Mouse (Mus musculus) heart, postnatal 4 days (tissue): ENCODE measurements at regions not wholly inside any gene's neighbourhood (a gene's known extent, or its start where the extent isn't known, plus 50 kb on each side); places are given as distances from the start of the nearest gene placed in this dataset.

Experiments
- DNase-seq: peaks from one replicate; pipeline ENCODE4 v3.0.0; 2021

DNA sequence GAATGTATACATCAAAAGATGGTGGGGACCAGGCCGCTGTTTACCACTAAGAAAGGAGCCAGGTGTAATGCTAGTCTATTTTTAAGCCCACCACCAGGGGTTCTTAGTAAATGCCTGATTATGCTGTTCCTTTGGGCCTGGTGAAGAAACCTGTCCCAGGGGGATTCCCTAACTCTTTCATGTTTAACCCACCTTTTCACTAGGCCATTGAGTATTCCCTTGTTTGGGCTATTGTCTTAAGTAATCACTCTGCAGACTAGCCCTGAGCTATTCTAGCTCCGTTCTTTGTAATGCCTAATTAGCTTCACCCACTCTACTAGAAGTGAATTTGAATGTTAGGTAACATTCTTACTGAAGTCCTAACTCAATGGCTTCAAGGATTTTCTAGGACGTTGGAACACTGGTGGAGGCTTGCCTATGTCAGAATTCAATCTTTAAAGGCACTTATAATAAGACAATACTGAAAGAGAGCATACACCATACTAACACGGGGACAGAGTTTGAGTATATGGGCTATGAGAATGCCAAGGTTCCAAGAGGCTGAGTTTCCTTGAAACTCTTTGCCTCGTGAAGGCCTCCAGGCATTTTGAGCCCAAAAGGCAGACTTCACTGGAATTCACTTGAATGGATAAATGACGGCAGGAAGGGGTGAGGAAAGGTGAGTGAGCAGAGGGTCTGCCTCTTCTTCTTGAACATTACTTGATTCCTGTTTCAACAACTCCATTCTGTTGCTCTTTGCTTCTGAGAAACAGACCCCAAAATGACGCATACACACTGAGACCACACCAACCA lies 312.7 kb upstream of the Irx4 start:
- DNase-seq: no peak

GRCm38 (mm10) chr13:72958616-72959518 lies 301.4 kb upstream of the Irx4 start:
- no peak for DNase-seq

- no peak for DNase-seq
These were observed 299.0 kb upstream of the Irx4 start for GRCm38 (mm10) chr13:72961291-72961690.

- DNase-seq: no peak
These were observed 288.1 kb upstream of the Irx4 start for GRCm38 (mm10) chr13:72972165-72972564.

DNA sequence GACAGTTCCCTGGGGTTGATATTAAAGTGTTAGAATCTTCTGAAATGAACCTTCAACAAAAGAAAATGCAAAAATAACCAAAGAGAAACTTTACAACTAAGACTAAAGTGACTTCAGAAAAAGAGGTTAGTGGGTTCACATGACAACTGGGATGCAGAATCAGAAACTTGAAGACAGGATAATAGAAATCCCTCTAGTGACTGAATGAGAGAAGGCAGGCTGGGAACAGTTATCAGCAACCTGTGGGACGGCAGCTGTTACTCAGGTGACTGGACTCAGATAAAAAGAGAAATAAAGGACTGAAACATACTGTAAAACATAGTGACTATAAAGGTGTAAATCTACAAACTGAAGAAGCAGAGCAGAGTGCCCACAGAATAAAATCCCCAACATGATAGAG lies 287.4 kb upstream of the Irx4 start:
- no peak for DNase-seq

GRCm38 (mm10) chr13:72977213-72977612 lies 283.1 kb upstream of the Irx4 start:
- DNase-seq: no peak

DNA sequence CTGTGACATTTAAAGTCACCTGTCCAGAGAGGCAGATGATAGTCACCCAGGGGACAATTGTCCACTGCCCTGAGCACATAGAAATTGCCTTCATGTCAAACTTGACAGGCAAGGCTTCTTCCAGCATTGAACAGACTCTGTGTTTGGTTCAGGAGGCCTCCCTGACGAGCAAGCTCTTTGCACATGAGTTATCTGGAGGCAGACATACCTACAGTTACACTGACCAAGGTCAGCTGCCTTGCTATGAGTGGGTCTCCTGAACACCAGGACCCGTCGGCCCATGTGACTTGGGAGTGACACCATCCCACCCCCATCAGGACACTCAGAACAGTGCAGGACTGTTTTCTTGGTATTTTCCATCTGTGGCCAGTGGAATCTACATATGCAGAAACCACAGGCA lies 282.3 kb upstream of the Irx4 start:
- DNase-seq: no peak

GRCm38 (mm10) chr13:72978966-72979365 lies 281.3 kb upstream of the Irx4 start:
- DNase-seq: no peak

- DNase-seq: no peak
These were observed 267.5 kb upstream of the Irx4 start for GRCm38 (mm10) chr13:72992589-72993409.

DNA sequence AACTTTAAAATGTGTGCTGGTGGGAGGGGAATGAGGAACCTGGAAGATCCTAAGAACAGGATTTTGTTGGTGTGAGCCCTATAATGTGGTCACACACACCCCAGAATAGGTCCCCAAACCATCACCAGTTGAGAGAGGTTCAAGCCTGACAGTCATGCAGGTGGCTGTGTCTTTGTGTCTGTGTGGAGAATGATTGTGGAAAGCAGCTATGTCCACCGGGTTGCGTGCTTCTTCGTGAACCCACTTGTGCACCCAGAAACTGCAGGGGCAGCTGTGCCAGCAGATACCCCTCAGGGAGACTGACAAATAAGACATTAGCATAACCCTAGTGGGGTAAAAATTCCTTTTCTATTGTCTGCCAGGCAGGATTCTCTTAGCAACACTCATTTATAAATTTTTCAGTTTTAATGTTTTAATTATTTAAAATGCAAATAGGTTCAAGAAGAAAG lies 266.8 kb upstream of the Irx4 start:
- DNase-seq: no peak

- no peak for DNase-seq
These were observed 265.7 kb upstream of the Irx4 start for GRCm38 (mm10) chr13:72994538-72994937.

GRCm38 (mm10) chr13:73008856-73009546 lies 251.3 kb upstream of the Irx4 start:
- no peak for DNase-seq

GRCm38 (mm10) chr13:73009547-73010475 lies 250.5 kb upstream of the Irx4 start:
- no peak for DNase-seq

DNA sequence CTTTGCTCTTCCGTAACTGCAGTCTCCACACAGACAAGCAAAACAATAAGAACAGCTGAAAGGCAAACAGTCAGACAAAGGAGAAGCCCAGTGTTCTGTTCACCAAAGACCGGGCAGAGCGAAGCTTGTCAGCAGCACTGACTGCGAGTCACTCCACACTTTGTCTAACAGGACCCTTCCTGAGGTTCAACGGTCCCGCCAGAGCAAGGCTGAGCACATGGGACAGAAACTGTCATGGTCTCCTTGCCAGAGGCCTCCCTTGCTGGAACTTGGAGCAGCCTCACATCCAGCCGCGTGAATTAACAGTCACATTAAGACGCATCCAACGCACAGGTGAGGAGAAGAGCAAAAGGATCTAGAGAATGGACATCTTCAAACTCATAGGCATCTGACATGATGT lies 241.1 kb upstream of the Irx4 start:
- no peak for DNase-seq

DNA sequence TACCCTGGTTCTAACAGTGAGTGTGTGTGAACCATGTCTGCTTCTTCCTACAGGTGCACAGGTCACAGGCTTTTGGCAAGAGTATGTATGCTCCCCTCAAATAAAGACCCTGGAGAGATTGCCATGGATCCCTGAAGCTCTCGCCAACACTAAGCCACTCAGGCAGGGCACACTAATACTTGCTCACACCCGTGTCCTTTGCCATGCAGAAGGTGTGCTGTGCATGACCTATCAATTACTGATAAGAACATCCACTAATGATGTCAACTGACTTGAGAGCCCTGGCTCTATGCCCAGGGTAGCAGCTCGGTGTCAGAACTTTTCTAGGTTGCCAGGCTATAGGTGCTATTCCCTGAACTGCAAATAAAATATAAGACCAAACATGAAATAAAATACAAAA lies 229.1 kb upstream of the Irx4 start:
- DNase-seq: peak; percentile 23

- peak; percentile 53 for DNase-seq
These were observed 227.2 kb upstream of the Irx4 start for GRCm38 (mm10) chr13:73033055-73033454.

- no peak for DNase-seq
These were observed 226.0 kb upstream of the Irx4 start for GRCm38 (mm10) chr13:73034065-73034831.

- no peak for DNase-seq
These were observed 225.4 kb upstream of the Irx4 start for GRCm38 (mm10) chr13:73034886-73035285.

DNA sequence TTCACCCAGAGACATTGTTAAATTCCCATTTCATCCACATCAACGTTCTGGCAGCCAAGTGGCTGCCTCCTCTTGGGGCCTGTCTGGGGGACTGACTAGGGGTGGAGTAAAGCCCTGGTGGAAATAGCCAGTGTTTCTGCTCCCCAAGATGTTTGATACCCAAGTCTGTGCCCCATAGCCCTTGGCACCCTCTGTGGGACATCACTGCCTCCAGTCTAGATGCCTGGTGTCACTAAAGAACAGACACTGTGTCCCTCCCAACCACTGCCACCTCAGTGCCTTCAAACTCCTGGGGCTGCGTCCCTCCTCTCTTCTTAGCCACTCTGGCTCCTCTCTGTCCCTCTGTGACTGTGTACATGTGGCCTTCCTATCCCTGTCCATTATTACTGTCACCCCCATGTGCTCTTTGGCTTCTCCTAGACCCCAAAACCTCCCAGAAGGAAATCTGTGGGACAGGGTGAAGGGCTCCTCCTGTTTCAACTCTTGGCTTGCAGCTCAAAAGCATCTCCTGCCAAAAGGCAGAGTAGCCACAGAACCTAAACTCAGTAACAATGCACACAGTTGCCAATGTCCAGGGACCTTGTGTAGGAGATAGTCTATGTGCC lies 224.8 kb upstream of the Irx4 start:
- no peak for DNase-seq

- DNase-seq: no peak
These were observed 220.5 kb upstream of the Irx4 start for GRCm38 (mm10) chr13:73039731-73040130.
